Mouse (Mus musculus): ENCODE data around the gene Asb7.
A peak's percentile ranks its signal among the peaks of the same experiment; 100 is the strongest.

Asb7 gene

GRCm38 (mm10) chr7:66675800-66676199 is 13.6 kb downstream of the Asb7 start:
- Histone ChIP-seq H3K9me3 (ENCODE audit: low read length) (no peaks in the 10 kb centered on the region), H3K4me1 (replicated peaks; ENCODE audit: low read depth, low read length) (no peaks in the 10 kb centered on the region), H3K4me3 (replicated peaks; ENCODE audit: low read length) (no peak overlapping the region), H3K27me3 (ENCODE audit: insufficient read depth, low read length) (no peaks in the 10 kb centered on the region), H3K36me3 (ENCODE audit: insufficient read depth, low read length) (peaks cover 71% of the 10 kb centered on the region)
- TF ChIP-seq POU5F1 (IDR thresholded peaks at IDR 0.05; ENCODE audit: borderline replicate concordance, low read length) (no peak), CTCF (conservative IDR thresholded peaks at IDR 0.05; ENCODE audit: low read length) (no peak), NANOG (IDR thresholded peaks at IDR 0.05; ENCODE audit: borderline replicate concordance, low read length) (no peak)

- H3K27me3 ChIP-seq (ENCODE audit: insufficient read depth, low read length), result no peaks in the 10 kb centered on the region
- peaks cover 6% of the 10 kb centered on the region for H3K36me3 ChIP-seq (ENCODE audit: insufficient read depth, low read length)
- TF ChIP-seq NANOG (IDR thresholded peaks at IDR 0.05; ENCODE audit: borderline replicate concordance, low read length) (no peak), POU5F1 (IDR thresholded peaks at IDR 0.05; ENCODE audit: borderline replicate concordance, low read length) (no peak), CTCF (conservative IDR thresholded peaks at IDR 0.05; ENCODE audit: low read length) (no peak)
- H3K4me1 ChIP-seq (replicated peaks; ENCODE audit: low read depth, low read length), result peaks cover 2% of the 10 kb centered on the region; the same call in 1 of the 2 replicates
- H3K9me3 ChIP-seq (ENCODE audit: low read length), result no peaks in the 10 kb centered on the region
- no peak overlapping the region for H3K4me3 ChIP-seq (replicated peaks; ENCODE audit: low read length)
Measured at GRCm38 (mm10) chr7:66667064-66667463, 22.3 kb downstream of the Asb7 start.

DNA sequence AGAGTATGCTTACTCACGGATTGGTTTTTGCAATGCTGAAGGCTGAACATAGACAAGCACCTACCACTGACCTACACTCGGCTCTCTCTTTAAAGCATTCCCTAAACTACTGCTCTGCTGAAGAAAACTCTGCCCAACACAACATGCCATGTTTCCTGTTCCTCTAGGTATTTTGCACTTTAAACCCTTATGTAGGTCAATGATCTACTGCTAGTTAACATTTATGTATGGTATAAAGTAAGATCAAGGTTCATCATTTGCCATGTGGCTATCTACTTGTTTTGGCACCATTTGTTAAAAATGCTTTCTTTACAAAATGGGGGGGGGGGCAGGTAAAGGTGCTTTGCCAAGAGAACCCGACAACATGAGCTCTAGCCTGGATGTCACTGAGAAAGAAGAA is 25.8 kb downstream of the Asb7 start:
- Histone ChIP-seq H3K9me3 (ENCODE audit: low read length) (no peaks in the 10 kb centered on the region), H3K4me3 (replicated peaks; ENCODE audit: low read length) (no peak overlapping the region), H3K36me3 (ENCODE audit: insufficient read depth, low read length) (peaks cover 16% of the 10 kb centered on the region), H3K27me3 (ENCODE audit: insufficient read depth, low read length) (no peaks in the 10 kb centered on the region), H3K4me1 (replicated peaks; ENCODE audit: low read depth, low read length) (peaks cover 21% of the 10 kb centered on the region)
- TF ChIP-seq POU5F1 (IDR thresholded peaks at IDR 0.05; ENCODE audit: borderline replicate concordance, low read length), result no peak
- TF ChIP-seq CTCF (conservative IDR thresholded peaks at IDR 0.05; ENCODE audit: low read length), result no peak
- no peak for TF ChIP-seq NANOG (IDR thresholded peaks at IDR 0.05; ENCODE audit: borderline replicate concordance, low read length)

GRCm38 (mm10) chr7:66661572-66661971 is 27.8 kb downstream of the Asb7 start:
- Histone ChIP-seq H3K4me1 (replicated peaks; ENCODE audit: low read depth, low read length) (peaks cover 28% of the 10 kb centered on the region), H3K36me3 (ENCODE audit: insufficient read depth, low read length) (peaks cover 31% of the 10 kb centered on the region), H3K27me3 (ENCODE audit: insufficient read depth, low read length) (no peaks in the 10 kb centered on the region), H3K4me3 (replicated peaks; ENCODE audit: low read length) (no peak overlapping the region), H3K9me3 (ENCODE audit: low read length) (no peaks in the 10 kb centered on the region)
- peak; percentile 61 for TF ChIP-seq CTCF (conservative IDR thresholded peaks at IDR 0.05; ENCODE audit: low read length)
- no peak for TF ChIP-seq NANOG (IDR thresholded peaks at IDR 0.05; ENCODE audit: borderline replicate concordance, low read length)

DNA sequence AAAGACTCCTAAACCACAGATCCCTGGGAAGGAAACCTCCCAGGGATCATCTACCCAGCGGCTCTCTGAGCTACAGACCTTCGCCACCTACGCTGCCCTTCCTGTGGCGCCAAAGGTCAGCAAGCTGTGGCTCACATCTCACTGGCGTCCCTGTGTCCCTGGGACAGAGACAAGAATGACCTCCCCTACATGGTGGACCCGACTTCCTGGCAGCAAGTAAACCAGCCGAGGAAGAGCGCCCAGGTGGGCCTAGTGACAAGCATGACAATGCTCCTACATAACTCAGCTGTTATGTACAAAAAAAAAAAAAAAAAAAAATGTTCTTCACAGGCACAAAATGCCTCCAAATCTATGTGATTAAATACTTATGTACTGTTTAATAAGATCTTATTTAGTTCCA is 28.4 kb downstream of the Asb7 start:
- H3K4me3 ChIP-seq (replicated peaks; ENCODE audit: low read length), result no peak overlapping the region
- peaks cover 37% of the 10 kb centered on the region for H3K36me3 ChIP-seq (ENCODE audit: insufficient read depth, low read length)
- no peaks in the 10 kb centered on the region for H3K9me3 ChIP-seq (ENCODE audit: low read length)
- TF ChIP-seq CTCF (conservative IDR thresholded peaks at IDR 0.05; ENCODE audit: low read length) (no peak), NANOG (IDR thresholded peaks at IDR 0.05; ENCODE audit: borderline replicate concordance, low read length) (no peak), POU5F1 (IDR thresholded peaks at IDR 0.05; ENCODE audit: borderline replicate concordance, low read length) (no peak)
- H3K27me3 ChIP-seq (ENCODE audit: insufficient read depth, low read length), result no peaks in the 10 kb centered on the region
- H3K4me1 ChIP-seq (replicated peaks; ENCODE audit: low read depth, low read length), result peaks cover 28% of the 10 kb centered on the region

GRCm38 (mm10) chr7:66660291-66660690 is 29.1 kb downstream of the Asb7 start:
- Histone ChIP-seq H3K27me3 (ENCODE audit: insufficient read depth, low read length) (no peaks in the 10 kb centered on the region), H3K4me3 (replicated peaks; ENCODE audit: low read length) (peak overlapping the region; percentile 30; the same call in 1 of the 2 replicates), H3K4me1 (replicated peaks; ENCODE audit: low read depth, low read length) (peaks cover 28% of the 10 kb centered on the region), H3K36me3 (ENCODE audit: insufficient read depth, low read length) (peaks cover 42% of the 10 kb centered on the region), H3K9me3 (ENCODE audit: low read length) (no peaks in the 10 kb centered on the region)
- no peak for TF ChIP-seq POU5F1 (IDR thresholded peaks at IDR 0.05; ENCODE audit: borderline replicate concordance, low read length)
- TF ChIP-seq CTCF (conservative IDR thresholded peaks at IDR 0.05; ENCODE audit: low read length), result no peak
- TF ChIP-seq NANOG (IDR thresholded peaks at IDR 0.05; ENCODE audit: borderline replicate concordance, low read length), result no peak

DNA sequence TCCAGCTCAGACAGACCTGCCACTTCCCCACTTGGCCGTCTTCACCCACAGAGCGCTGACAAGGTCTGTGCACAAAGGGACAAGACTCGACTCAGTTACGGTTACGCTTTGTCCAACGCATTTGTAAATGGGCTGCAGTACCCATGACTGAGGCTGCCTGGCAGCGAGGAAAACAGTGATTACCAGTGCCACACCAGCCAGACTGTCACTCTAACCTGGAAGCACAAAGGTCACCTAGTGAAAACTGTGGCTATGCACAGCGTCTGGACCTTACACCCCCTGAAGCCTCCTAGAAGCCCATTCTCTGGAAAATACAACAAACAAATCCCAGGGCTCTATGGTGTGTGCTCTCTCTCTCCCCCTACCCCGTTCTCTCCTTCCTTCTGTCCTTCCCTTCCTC is 33.9 kb downstream of the Asb7 start:
- Histone ChIP-seq H3K36me3 (ENCODE audit: insufficient read depth, low read length) (peaks cover 58% of the 10 kb centered on the region), H3K27me3 (ENCODE audit: insufficient read depth, low read length) (no peaks in the 10 kb centered on the region), H3K4me1 (replicated peaks; ENCODE audit: low read depth, low read length) (peaks cover 29% of the 10 kb centered on the region), H3K4me3 (replicated peaks; ENCODE audit: low read length) (no peak overlapping the region), H3K9me3 (ENCODE audit: low read length) (no peaks in the 10 kb centered on the region)
- TF ChIP-seq NANOG (IDR thresholded peaks at IDR 0.05; ENCODE audit: borderline replicate concordance, low read length), result no peak

GRCm38 (mm10) chr7:66653596-66653995 is 35.8 kb downstream of the Asb7 start:
- H3K27me3 ChIP-seq (ENCODE audit: insufficient read depth, low read length), result no peaks in the 10 kb centered on the region
- TF ChIP-seq CTCF (conservative IDR thresholded peaks at IDR 0.05; ENCODE audit: low read length) (no peak), POU5F1 (IDR thresholded peaks at IDR 0.05; ENCODE audit: borderline replicate concordance, low read length) (no peak), NANOG (IDR thresholded peaks at IDR 0.05; ENCODE audit: borderline replicate concordance, low read length) (no peak)
- peaks cover 18% of the 10 kb centered on the region for H3K4me1 ChIP-seq (replicated peaks; ENCODE audit: low read depth, low read length)

GRCm38 (mm10) chr7:66652216-66652615 is 37.2 kb downstream of the Asb7 start:
- H3K27me3 ChIP-seq (ENCODE audit: insufficient read depth, low read length), result no peaks in the 10 kb centered on the region
- peaks cover 38% of the 10 kb centered on the region for H3K36me3 ChIP-seq (ENCODE audit: insufficient read depth, low read length)
- H3K4me1 ChIP-seq (replicated peaks; ENCODE audit: low read depth, low read length), result peaks cover 12% of the 10 kb centered on the region
- no peak overlapping the region for H3K4me3 ChIP-seq (replicated peaks; ENCODE audit: low read length)
- no peak for TF ChIP-seq POU5F1 (IDR thresholded peaks at IDR 0.05; ENCODE audit: borderline replicate concordance, low read length)
- no peak for TF ChIP-seq NANOG (IDR thresholded peaks at IDR 0.05; ENCODE audit: borderline replicate concordance, low read length)
- TF ChIP-seq CTCF (conservative IDR thresholded peaks at IDR 0.05; ENCODE audit: low read length), result no peak
- H3K9me3 ChIP-seq (ENCODE audit: low read length), result no peaks in the 10 kb centered on the region

More at GRCm38 (mm10) chr7:66653596-66653995, 35.8 kb downstream of the Asb7 start:
- H3K36me3 ChIP-seq (ENCODE audit: insufficient read depth, low read length), result peaks cover 45% of the 10 kb centered on the region
- H3K4me3 ChIP-seq (replicated peaks; ENCODE audit: low read length), result no peak overlapping the region
- H3K9me3 ChIP-seq (ENCODE audit: low read length), result no peaks in the 10 kb centered on the region
